Mouse (Mus musculus): ENCODE measurements around the gene Mon2. TPM values are rescaled to one million over a fixed set of nuclear protein-coding genes. Genes with fewer than 3 reads are reported as not detected.
"Not testable (repeated sequence)": the region's sequence is repeated elsewhere in the genome, so short reads cannot be mapped to it uniquely, and the experiment has no call there.

Mon2 gene
- polyA plus RNA-seq, 1 experiment from 2014 or later = 25.6 TPM

DNA sequence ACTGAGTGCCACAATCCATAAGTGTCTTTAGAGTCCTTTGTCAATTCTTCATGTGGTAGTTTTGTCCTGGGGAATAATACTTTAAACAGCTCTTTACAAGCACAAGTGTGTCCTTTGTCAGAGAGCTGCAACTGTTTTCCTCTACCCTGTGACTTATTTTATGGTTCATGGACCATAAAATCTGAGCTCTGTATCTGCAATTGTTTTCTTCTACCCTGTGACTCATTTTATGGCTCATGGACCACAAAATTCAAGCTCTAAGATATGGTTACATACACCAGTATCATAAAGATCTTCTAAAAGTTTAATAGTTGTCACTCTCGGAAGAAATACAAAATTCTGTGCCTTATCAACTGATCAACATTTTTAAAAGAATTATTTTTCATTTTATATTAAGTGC is 27.6 kb downstream of the Mon2 start:
- no peak overlapping the region for H3K4me3 ChIP-seq (replicated peaks; ENCODE audit: low read length)
- H3K36me3 ChIP-seq (ENCODE audit: control insufficient read depth, insufficient read depth) = peaks cover 11% of the 10 kb centered on the region
- no peaks in the 10 kb centered on the region for H3K27me3 ChIP-seq (replicated peaks; ENCODE audit: control insufficient read depth, insufficient read depth, low read length)
- H3K4me2 ChIP-seq (ENCODE audit: low read length) = no peak overlapping the region
- no peaks in the 10 kb centered on the region for H3K9me3 ChIP-seq (ENCODE audit: control insufficient read depth, low read length)
- no peak for ATAC-seq
- WGBS = 94% methylated on average over 1 of the region's 1 CpGs
- no peaks in the 10 kb centered on the region for H3K4me1 ChIP-seq (replicated peaks; ENCODE audit: control insufficient read depth, insufficient read depth, low read length)
- H3K27ac ChIP-seq (ENCODE audit: low read length) = no peak overlapping the region
- no peak overlapping the region for H3K9ac ChIP-seq (replicated peaks; ENCODE audit: low read depth, low read length)

DNA sequence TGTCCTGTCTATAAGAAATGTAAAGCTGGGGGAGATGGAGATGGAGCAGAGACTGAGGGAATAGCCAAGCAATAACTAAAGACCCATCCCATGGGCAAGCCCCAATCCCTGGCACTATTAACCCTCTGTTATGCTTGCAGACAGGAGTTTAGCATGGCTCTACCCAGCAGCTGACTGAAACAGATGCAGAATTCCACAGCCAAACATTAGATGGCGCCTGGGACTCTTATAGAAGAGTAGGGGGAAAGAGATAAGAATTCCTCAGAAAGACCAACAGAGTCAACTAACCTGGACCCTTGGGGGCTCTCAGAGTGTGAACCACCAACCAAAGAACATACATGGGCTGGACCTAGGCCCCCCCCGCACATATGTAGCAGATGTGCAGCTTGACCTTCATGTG is 36.4 kb downstream of the Mon2 start:
- no peaks in the 10 kb centered on the region for H3K4me1 ChIP-seq (replicated peaks; ENCODE audit: control insufficient read depth, insufficient read depth, low read length)
- H3K9ac ChIP-seq (replicated peaks; ENCODE audit: low read depth, low read length) = no peak overlapping the region
- no peaks in the 10 kb centered on the region for H3K9me3 ChIP-seq (ENCODE audit: control insufficient read depth, low read length)
- no peak overlapping the region for H3K27ac ChIP-seq (ENCODE audit: low read length)
- peaks cover 19% of the 10 kb centered on the region; the same call in 1 of the 2 replicates for H3K36me3 ChIP-seq (ENCODE audit: control insufficient read depth, insufficient read depth)
- H3K27me3 ChIP-seq (replicated peaks; ENCODE audit: control insufficient read depth, insufficient read depth, low read length) = no peaks in the 10 kb centered on the region
- no peak overlapping the region for H3K4me2 ChIP-seq (ENCODE audit: low read length)
- 67% methylated on average over 2 of the region's 2 CpGs for WGBS
- H3K4me3 ChIP-seq (replicated peaks; ENCODE audit: low read length) = no peak overlapping the region
- ATAC-seq = no peak

DNA sequence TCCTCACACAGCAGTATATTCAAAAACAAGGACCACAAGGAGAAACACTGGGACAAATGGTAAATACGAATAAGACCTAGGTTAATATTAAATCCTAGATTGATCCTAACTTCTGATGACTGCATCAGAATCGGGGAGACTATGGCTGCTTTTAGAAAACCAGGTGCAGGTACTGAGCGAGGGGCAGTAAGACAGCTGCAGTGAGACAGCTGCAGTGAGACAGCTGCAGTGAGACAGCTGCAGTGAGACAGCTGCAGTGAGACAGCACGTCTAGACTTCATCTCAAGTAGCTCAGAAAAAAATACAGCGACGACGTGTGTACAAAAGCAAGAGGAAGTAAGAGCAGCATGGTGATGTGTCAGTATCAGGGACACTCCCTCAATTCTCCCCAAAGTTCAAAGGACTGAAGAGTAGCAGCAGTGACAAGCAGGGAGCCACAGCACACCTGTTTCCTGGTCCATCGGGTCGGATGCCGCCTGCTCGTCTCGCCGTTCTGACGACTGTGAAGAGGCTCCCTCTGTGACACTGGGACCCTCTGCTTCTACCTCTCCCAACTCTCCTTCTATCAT is 44.1 kb downstream of the Mon2 start:
- Histone ChIP-seq H3K9me3 (ENCODE audit: control insufficient read depth, low read length) (no peaks in the 10 kb centered on the region), H3K27me3 (replicated peaks; ENCODE audit: control insufficient read depth, insufficient read depth, low read length) (no peaks in the 10 kb centered on the region), H3K4me1 (replicated peaks; ENCODE audit: control insufficient read depth, insufficient read depth, low read length) (no peaks in the 10 kb centered on the region), H3K4me3 (replicated peaks; ENCODE audit: low read length) (no peak overlapping the region), H3K27ac (ENCODE audit: low read length) (no peak overlapping the region), H3K9ac (replicated peaks; ENCODE audit: low read depth, low read length) (no peak overlapping the region), H3K36me3 (ENCODE audit: control insufficient read depth, insufficient read depth) (peaks cover 28% of the 10 kb centered on the region), H3K4me2 (ENCODE audit: low read length) (no peak overlapping the region)
- no peak for ATAC-seq
- WGBS = 91% methylated on average over 14 of the region's 14 CpGs

DNA sequence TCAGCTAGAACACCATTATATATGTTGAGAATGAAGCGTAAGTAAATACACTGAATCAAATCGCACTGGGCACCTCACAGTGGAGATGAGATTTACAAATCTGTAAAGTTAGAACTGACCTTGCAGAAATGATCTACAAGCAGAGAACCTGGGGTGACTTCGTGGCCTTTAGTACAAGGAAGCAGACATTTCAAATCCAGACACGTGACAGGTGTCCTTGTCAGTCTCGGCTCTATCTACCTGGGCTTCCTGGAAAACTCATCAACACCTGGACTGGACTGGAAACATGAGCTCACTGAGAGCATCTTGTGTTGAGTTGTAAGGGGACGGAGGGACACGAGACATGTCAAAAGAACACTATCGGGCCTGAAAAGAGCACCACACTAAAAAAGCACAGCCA is 44.9 kb downstream of the Mon2 start:
- H3K4me2 ChIP-seq (ENCODE audit: low read length) = no peak overlapping the region
- H3K9me3 ChIP-seq (ENCODE audit: control insufficient read depth, low read length) = no peaks in the 10 kb centered on the region
- no peak overlapping the region for H3K4me3 ChIP-seq (replicated peaks; ENCODE audit: low read length)
- no peaks in the 10 kb centered on the region for H3K27me3 ChIP-seq (replicated peaks; ENCODE audit: control insufficient read depth, insufficient read depth, low read length)
- H3K4me1 ChIP-seq (replicated peaks; ENCODE audit: control insufficient read depth, insufficient read depth, low read length) = no peaks in the 10 kb centered on the region
- ATAC-seq = no peak
- WGBS = 97% methylated on average over 8 of the region's 8 CpGs
- H3K9ac ChIP-seq (replicated peaks; ENCODE audit: low read depth, low read length) = no peak overlapping the region
- H3K36me3 ChIP-seq (ENCODE audit: control insufficient read depth, insufficient read depth) = peaks cover 29% of the 10 kb centered on the region
- no peak overlapping the region for H3K27ac ChIP-seq (ENCODE audit: low read length)

DNA sequence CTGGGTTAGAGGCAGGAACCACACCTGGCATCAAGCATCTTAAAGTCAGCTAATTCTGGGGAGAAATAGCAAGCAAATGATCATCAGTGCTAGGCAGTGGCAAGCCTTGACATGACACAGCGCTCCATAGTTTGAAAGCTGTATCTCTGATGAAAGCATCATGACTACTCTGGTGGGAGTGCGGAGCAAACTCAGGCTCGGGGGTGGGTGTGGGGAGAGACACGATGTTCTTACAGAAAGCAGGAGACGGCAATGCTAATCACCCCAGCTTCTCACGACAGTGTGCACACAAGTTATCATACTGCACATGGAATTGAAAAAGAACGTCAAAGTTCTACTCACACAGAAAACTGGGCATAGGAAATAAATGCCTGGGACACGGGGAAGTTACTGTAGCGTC is 45.7 kb downstream of the Mon2 start:
- Histone ChIP-seq H3K4me2 (ENCODE audit: low read length) (no peak overlapping the region), H3K9ac (replicated peaks; ENCODE audit: low read depth, low read length) (no peak overlapping the region), H3K36me3 (ENCODE audit: control insufficient read depth, insufficient read depth) (peaks cover 30% of the 10 kb centered on the region), H3K27ac (ENCODE audit: low read length) (no peak overlapping the region), H3K4me1 (replicated peaks; ENCODE audit: control insufficient read depth, insufficient read depth, low read length) (no peaks in the 10 kb centered on the region), H3K4me3 (replicated peaks; ENCODE audit: low read length) (no peak overlapping the region), H3K9me3 (ENCODE audit: control insufficient read depth, low read length) (no peaks in the 10 kb centered on the region), H3K27me3 (replicated peaks; ENCODE audit: control insufficient read depth, insufficient read depth, low read length) (no peaks in the 10 kb centered on the region)
- WGBS = 93% methylated on average over 9 of the region's 9 CpGs
- ATAC-seq = no peak

DNA sequence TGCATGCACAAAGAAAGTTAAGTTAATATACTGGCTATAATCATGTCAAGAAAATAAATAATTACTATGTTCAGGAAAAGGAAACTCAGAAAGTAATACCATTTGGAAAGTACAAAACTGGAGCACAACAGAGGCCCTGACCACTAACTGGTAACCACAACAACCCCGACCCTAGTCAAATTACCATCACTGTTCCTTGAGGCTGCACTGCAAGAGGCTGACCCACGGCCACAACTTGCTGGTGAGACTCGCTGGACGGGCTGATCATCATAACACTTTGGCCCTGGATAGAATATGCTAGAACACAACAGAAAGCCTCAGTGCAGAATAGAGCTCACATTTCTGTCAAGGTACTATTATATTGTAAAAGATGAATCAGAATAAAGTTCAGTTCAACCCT is 47.4 kb downstream of the Mon2 start:
- H3K27ac ChIP-seq (ENCODE audit: low read length) = no peak overlapping the region
- 89% methylated on average over 4 of the region's 4 CpGs for WGBS
- H3K4me1 ChIP-seq (replicated peaks; ENCODE audit: control insufficient read depth, insufficient read depth, low read length) = no peaks in the 10 kb centered on the region
- peaks cover 31% of the 10 kb centered on the region for H3K36me3 ChIP-seq (ENCODE audit: control insufficient read depth, insufficient read depth)
- no peak for ATAC-seq
- no peak overlapping the region for H3K9ac ChIP-seq (replicated peaks; ENCODE audit: low read depth, low read length)
- H3K4me2 ChIP-seq (ENCODE audit: low read length) = no peak overlapping the region
- H3K4me3 ChIP-seq (replicated peaks; ENCODE audit: low read length) = no peak overlapping the region
- H3K9me3 ChIP-seq (ENCODE audit: control insufficient read depth, low read length) = no peaks in the 10 kb centered on the region
- H3K27me3 ChIP-seq (replicated peaks; ENCODE audit: control insufficient read depth, insufficient read depth, low read length) = no peaks in the 10 kb centered on the region

DNA sequence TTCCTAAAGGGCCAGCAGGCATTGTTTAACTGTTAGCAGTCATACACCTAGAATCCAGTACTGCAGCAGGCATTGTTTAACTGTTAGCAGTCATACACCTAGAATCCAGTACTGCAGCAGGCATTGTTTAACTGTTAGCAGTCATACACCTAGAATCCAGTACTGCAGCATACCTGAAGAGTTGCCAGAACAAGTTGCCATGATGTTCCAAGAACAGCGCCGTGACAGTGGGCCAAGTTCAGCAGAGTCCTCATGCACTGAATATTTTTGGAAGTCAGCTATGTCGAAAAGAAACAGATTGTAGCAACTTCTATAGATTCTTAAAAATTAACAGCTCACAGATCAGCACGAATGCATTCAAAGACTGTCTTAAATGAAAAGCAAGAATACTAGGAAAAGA is 49.6 kb downstream of the Mon2 start:
- not testable (repeated sequence) for H3K4me2 ChIP-seq (ENCODE audit: low read length); H3K4me1 ChIP-seq (replicated peaks; ENCODE audit: control insufficient read depth, insufficient read depth, low read length); ATAC-seq; H3K27me3 ChIP-seq (replicated peaks; ENCODE audit: control insufficient read depth, insufficient read depth, low read length); H3K27ac ChIP-seq (ENCODE audit: low read length); H3K4me3 ChIP-seq (replicated peaks; ENCODE audit: low read length); H3K9me3 ChIP-seq (ENCODE audit: control insufficient read depth, low read length); H3K9ac ChIP-seq (replicated peaks; ENCODE audit: low read depth, low read length)
- 92% methylated on average over 4 of the region's 4 CpGs for WGBS
- H3K36me3 ChIP-seq (ENCODE audit: control insufficient read depth, insufficient read depth) = peaks cover 27% of the 10 kb centered on the region

DNA sequence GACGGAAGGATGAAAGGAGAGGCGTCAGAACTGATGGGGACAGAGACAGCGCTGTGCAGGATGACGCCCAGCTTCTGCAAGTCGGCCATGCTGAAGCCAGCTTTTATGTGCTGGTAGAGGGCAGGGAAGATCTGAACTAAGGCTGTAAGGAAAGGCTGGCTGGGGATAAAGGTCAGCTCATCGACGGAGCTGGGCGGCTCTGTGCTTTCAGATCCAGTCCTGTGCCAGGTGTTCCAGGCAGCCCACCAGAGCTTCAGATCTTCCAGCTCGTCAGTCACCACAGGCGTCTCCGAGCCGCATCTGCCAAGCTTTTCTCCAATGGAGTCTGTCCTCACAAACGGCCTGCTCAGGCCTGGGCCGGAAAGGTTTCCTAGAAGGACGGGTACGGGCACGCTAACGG is 62.9 kb downstream of the Mon2 start:
- Histone ChIP-seq H3K4me2 (ENCODE audit: low read length) (no peak overlapping the region), H3K4me1 (replicated peaks; ENCODE audit: control insufficient read depth, insufficient read depth, low read length) (no peaks in the 10 kb centered on the region), H3K4me3 (replicated peaks; ENCODE audit: low read length) (no peak overlapping the region), H3K27me3 (replicated peaks; ENCODE audit: control insufficient read depth, insufficient read depth, low read length) (no peaks in the 10 kb centered on the region), H3K9me3 (ENCODE audit: control insufficient read depth, low read length) (no peaks in the 10 kb centered on the region), H3K36me3 (ENCODE audit: control insufficient read depth, insufficient read depth) (peaks cover 25% of the 10 kb centered on the region), H3K27ac (ENCODE audit: low read length) (no peak overlapping the region), H3K9ac (replicated peaks; ENCODE audit: low read depth, low read length) (no peak overlapping the region)
- ATAC-seq = no peak
- 38% methylated on average over 18 of the region's 18 CpGs for WGBS

DNA sequence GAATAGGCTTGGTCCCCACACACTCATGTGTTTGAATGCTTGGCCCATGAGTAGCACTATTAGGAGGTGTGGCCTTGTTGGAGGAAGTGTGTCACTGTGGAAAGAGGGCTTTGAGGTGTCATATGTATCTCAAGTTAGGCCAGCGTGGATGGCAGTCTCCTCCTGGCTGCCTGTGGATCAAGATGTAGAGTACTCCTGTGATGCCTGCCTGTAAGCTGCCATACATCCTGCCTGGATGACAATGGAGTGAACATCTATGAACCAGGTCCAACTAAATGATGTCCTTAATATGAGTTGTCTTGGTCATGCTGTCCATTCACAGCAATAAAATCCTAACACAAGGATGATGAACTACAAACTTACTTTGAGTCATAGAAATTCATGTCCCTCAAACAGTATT is 64.9 kb downstream of the Mon2 start:
- Histone ChIP-seq H3K4me3 (replicated peaks; ENCODE audit: low read length) (no peak overlapping the region), H3K4me2 (ENCODE audit: low read length) (no peak overlapping the region), H3K27me3 (replicated peaks; ENCODE audit: control insufficient read depth, insufficient read depth, low read length) (no peaks in the 10 kb centered on the region), H3K36me3 (ENCODE audit: control insufficient read depth, insufficient read depth) (peaks cover 29% of the 10 kb centered on the region), H3K9me3 (ENCODE audit: control insufficient read depth, low read length) (no peaks in the 10 kb centered on the region), H3K4me1 (replicated peaks; ENCODE audit: control insufficient read depth, insufficient read depth, low read length) (no peaks in the 10 kb centered on the region), H3K27ac (ENCODE audit: low read length) (no peak overlapping the region), H3K9ac (replicated peaks; ENCODE audit: low read depth, low read length) (no peak overlapping the region)
- WGBS = 93% methylated on average over 1 of the region's 1 CpGs
- no peak for ATAC-seq
